Mouse (Mus musculus) limb, embryonic 11.5 days (tissue): ENCODE data around the gene Bub3. TPM values are rescaled to one million over a fixed set of nuclear protein-coding genes. Genes with fewer than 3 reads are reported as not detected.

ENCODE experiments used
- ATAC-seq: fragments of 200-750 bp; cut with Nextera tagmentation; 2 replicates; pipeline ENCODE4 v1.8.0; 2017; ENCODE audit warnings: low read depth; ENCODE audit not compliant: insufficient number of reproducible peaks, low FRiP score, low TSS enrichment
- DNase-seq: peaks from one replicate; pipeline ENCODE4 v3.0.0-alpha.2; 2015; ENCODE audit warnings: low spot score
- H3K27ac ChIP-seq: fragments of 300-500 bp; sonication (generic); replicated peaks from 2 replicates; pipeline ENCODE4 v1.5.1; 2014; ENCODE audit warnings: low read depth, mild to moderate bottlenecking, low read length
- H3K27me3 ChIP-seq: fragments of 300-500 bp; sonication (generic); 2 replicates; pipeline ENCODE4 v1.6.1; 2014; ENCODE audit warnings: mild to moderate bottlenecking, low read length, mixed read lengths; ENCODE audit not compliant: control insufficient read depth, insufficient read depth
- H3K36me3 ChIP-seq: fragments of 300-500 bp; sonication (generic); 2 replicates; pipeline ENCODE4 v1.6.1; 2014; ENCODE audit warnings: mild to moderate bottlenecking, low read length, moderate library complexity, mixed read lengths; ENCODE audit not compliant: control insufficient read depth, insufficient read depth
- H3K4me1 ChIP-seq: fragments of 300-500 bp; sonication (generic); 2 replicates; pipeline ENCODE4 v1.6.1; 2014; ENCODE audit warnings: low read length, mixed read lengths; ENCODE audit not compliant: control insufficient read depth, insufficient read depth
- H3K4me2 ChIP-seq: fragments of 300-500 bp; sonication (generic); 2 replicates; pipeline ENCODE4 v1.6.1; 2014; ENCODE audit warnings: low read depth, mild to moderate bottlenecking, moderate library complexity; ENCODE audit not compliant: severe bottlenecking
- H3K4me3 ChIP-seq: fragments of 300-500 bp; sonication (generic); 2 replicates; pipeline ENCODE4 v1.5.1; 2014; ENCODE audit warnings: low read depth, low read length
- H3K9ac ChIP-seq: fragments of 300-500 bp; sonication (generic); 2 replicates; pipeline ENCODE4 v1.6.1; 2014; ENCODE audit warnings: mild to moderate bottlenecking, low read length
- H3K9me3 ChIP-seq: fragments of 300-500 bp; sonication (generic); 2 replicates; pipeline ENCODE4 v1.6.1; 2016; ENCODE audit warnings: low read length; ENCODE audit not compliant: control insufficient read depth
- WGBS: fragments of 180-500 bp; shearing (Covaris S2); extraction: QIAGEN DNeasy Blood & Tissue Kit; methylation state at CpG from one replicate; pipeline ENCODE4 v1.1.7; 2014; 5-methylcytosine and 5-hydroxymethylcytosine counted together
- polyA plus RNA-seq: library from polyadenylated mRNA; unstranded; fragments of >200 nt; fragmentation: Nextera tagmentation; extraction: Ambion mirVana; gene quantifications from 2 replicates; pipeline ENCODE4 v1.2.1, GENCODE M21; 2014

Gene Bub3
- polyA plus RNA-seq, 1 experiment from 2014 or later: 296 TPM

GRCm38 (mm10) chr7:131554341-131555180 lies 5.5 kb upstream of the Bub3 start:
- Histone ChIP-seq H3K27ac (no peak overlapping the region), H3K4me3 (peak overlapping the region; percentile 29), H3K9me3 (no peaks in the 10 kb centered on the region), H3K4me2 (peak overlapping the region; percentile 46), H3K4me1 (peaks cover 14% of the 10 kb centered on the region), H3K27me3 (peaks cover 84% of the 10 kb centered on the region), H3K9ac (no peak overlapping the region), H3K36me3 (no peaks in the 10 kb centered on the region)
- ATAC-seq (no peak; the same call in 1 of the 2 replicates), DNase-seq (peak; percentile 60)
- under 1% methylated on average over 43 of the region's 45 CpGs for WGBS

DNA sequence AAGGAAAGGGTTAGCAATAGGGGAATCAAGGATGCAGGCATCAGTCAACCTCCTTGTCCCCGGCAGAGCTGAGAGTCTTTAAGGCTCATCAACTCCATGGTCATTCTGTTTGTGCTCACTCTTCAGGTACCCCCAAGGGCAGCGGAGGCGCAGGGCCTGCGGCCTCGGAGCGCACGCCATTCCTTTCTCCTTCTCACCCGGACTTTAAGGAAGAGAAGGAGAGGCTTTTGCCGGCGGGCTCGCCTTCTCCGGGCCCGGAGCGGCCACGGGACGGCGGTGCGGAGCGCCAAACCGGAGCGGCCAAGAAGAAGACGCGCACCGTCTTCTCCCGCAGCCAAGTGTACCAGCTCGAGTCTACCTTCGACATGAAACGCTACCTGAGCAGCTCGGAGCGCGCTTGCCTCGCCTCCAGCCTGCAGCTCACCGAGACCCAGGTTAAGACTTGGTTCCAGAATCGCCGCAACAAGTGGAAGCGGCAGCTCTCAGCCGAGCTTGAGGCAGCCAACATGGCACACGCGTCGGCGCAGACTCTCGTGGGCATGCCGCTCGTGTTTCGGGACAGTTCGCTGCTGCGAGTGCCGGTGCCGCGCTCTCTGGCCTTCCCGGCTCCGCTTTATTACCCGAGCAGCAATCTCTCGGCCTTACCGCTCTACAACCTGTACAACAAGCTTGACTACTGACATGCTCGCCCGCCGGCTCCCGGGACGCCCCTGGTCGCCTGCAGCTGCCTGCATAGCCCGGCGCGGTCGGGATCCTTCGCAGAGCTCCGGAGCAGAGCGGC lies 4.5 kb upstream of the Bub3 start:
- peaks cover 75% of the 10 kb centered on the region for H3K27me3 ChIP-seq
- H3K36me3 ChIP-seq: no peaks in the 10 kb centered on the region
- ATAC-seq (no peak), DNase-seq (peak; percentile 76)
- H3K9me3 ChIP-seq: no peaks in the 10 kb centered on the region
- H3K4me2 ChIP-seq: peak overlapping the region; percentile 26; the same call in 1 of the 2 replicates
- no peak overlapping the region for H3K27ac ChIP-seq
- H3K4me3 ChIP-seq: no peak overlapping the region; the same call in 1 of the 2 replicates
- 1% methylated on average over 68 of the region's 68 CpGs for WGBS
- H3K9ac ChIP-seq: no peak overlapping the region
- H3K4me1 ChIP-seq: peaks cover 14% of the 10 kb centered on the region

DNA sequence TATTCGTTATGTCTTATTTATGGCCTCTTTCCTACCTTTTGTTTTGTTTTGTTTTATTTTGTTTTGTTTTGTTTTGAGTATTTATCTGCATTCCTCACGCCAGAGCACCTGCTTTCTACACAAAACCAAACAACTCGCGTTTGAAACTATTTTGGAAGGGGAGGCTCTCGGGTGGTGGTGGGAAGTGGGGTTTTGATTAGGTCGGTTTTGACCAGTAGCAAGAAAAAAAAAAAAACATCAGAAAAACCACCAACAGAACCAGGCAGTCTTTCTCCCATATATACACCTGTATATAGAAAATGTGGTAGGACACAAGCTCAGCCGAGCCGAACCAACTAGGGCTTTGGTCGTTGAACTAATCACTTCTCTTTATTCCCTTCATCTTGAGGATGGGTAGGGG lies 3.9 kb upstream of the Bub3 start:
- DNase-seq (no peak), ATAC-seq (no peak)
- no peak overlapping the region; the same call in 1 of the 2 replicates for H3K4me2 ChIP-seq
- no peaks in the 10 kb centered on the region for H3K36me3 ChIP-seq
- no peaks in the 10 kb centered on the region for H3K9me3 ChIP-seq
- H3K9ac ChIP-seq: no peak overlapping the region
- peaks cover 68% of the 10 kb centered on the region for H3K27me3 ChIP-seq
- H3K27ac ChIP-seq: no peak overlapping the region
- H3K4me3 ChIP-seq: no peak overlapping the region
- peaks cover 14% of the 10 kb centered on the region for H3K4me1 ChIP-seq
- WGBS: under 1% methylated on average over 9 of the region's 9 CpGs

DNA sequence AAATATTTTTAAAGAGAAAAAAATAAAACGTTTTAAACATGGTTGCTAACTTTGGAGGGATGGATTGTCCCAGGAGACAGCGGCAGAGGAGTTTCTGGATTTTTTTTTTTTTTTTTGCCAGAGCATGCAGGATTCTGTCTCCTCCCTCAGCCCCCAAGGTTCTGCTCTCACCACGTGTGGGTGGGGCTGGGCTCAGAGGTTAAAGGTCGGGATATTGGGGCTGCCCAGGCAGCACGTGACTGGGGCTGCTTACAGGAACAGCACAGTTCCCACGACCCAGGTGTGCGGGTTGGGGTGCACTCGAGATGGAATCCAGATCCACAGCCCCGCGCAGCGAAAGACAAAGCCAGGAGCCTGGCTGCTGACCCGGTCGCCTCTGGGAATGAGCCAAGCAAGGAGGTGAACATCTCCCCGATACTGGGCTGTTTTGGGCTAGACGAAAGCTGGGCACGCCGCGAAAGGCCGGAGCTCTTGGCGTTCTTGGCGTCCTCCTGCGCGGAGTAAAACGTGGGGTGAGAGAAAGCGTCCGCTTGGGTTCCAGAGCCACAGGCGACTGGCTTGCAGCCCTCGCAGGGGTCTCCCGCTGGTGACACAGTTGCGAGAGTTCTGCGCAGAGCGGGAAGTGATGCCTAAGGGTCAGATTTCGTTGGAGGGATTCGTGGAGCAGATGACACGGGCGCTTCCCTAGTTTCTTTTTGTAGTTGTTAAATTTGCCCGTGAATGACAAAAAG lies 3.3 kb upstream of the Bub3 start:
- Histone ChIP-seq H3K27ac (no peak overlapping the region), H3K9me3 (no peaks in the 10 kb centered on the region), H3K36me3 (no peaks in the 10 kb centered on the region), H3K4me2 (peak overlapping the region; percentile 24; the same call in 1 of the 2 replicates), H3K27me3 (peaks cover 62% of the 10 kb centered on the region), H3K4me3 (no peak overlapping the region; the same call in 1 of the 2 replicates), H3K9ac (no peak overlapping the region), H3K4me1 (peaks cover 14% of the 10 kb centered on the region)
- ATAC-seq (no peak), DNase-seq (peak; percentile 72)
- under 1% methylated on average over 37 of the region's 37 CpGs for WGBS

GRCm38 (mm10) chr7:131557751-131558150 lies 2.3 kb upstream of the Bub3 start:
- Histone ChIP-seq H3K9me3 (no peaks in the 10 kb centered on the region), H3K4me3 (no peak overlapping the region), H3K27ac (no peak overlapping the region), H3K27me3 (peaks cover 53% of the 10 kb centered on the region), H3K4me1 (peaks cover 14% of the 10 kb centered on the region), H3K4me2 (no peak overlapping the region), H3K9ac (no peak overlapping the region), H3K36me3 (peaks cover 5% of the 10 kb centered on the region; the same call in 1 of the 2 replicates)
- DNase-seq: no peak
- WGBS: 38% methylated on average over 2 of the region's 2 CpGs
- no peak for ATAC-seq

DNA sequence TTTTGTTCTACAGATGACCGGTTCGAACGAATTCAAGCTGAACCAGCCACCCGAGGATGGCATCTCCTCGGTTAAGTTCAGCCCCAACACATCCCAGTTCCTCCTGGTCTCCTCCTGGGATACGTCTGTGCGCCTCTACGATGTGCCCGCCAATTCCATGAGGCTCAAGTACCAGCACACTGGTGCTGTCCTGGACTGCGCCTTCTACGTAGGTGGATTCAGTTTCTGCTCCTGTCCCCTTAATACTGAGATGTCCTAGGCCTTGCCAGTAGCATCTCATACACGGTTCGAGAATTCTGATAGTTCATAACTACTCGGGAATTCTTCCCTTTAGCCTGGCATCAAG lies 648 bp downstream of the Bub3 start:
- H3K27ac ChIP-seq: peak overlapping the region; percentile 75; the same call in 1 of the 2 replicates
- ATAC-seq: peak; percentile 48; the same call in 1 of the 2 replicates
- DNase-seq: no peak
- WGBS: under 1% methylated on average over 14 of the region's 14 CpGs
- peaks cover 6% of the 10 kb centered on the region for H3K4me1 ChIP-seq
- H3K9me3 ChIP-seq: no peaks in the 10 kb centered on the region
- H3K27me3 ChIP-seq: peaks cover 25% of the 10 kb centered on the region
- peak overlapping the region; percentile 73 for H3K4me3 ChIP-seq
- H3K4me2 ChIP-seq: peak overlapping the region; percentile 62
- peak overlapping the region; percentile 94 for H3K9ac ChIP-seq
- peaks cover 7% of the 10 kb centered on the region; the same call in 1 of the 2 replicates for H3K36me3 ChIP-seq

- 78% methylated on average over 6 of the region's 6 CpGs for WGBS
- H3K27ac ChIP-seq: no peak overlapping the region
- H3K4me2 ChIP-seq: no peak overlapping the region
- ATAC-seq (no peak), DNase-seq (no peak)
- no peaks in the 10 kb centered on the region for H3K4me1 ChIP-seq
- H3K36me3 ChIP-seq: peaks cover 11% of the 10 kb centered on the region
- no peaks in the 10 kb centered on the region for H3K27me3 ChIP-seq
- H3K4me3 ChIP-seq: no peak overlapping the region
- no peaks in the 10 kb centered on the region for H3K9me3 ChIP-seq
- H3K9ac ChIP-seq: no peak overlapping the region
These were observed 15.2 kb downstream of the Bub3 start for GRCm38 (mm10) chr7:131575246-131575645.

- Histone ChIP-seq H3K9ac (no peak overlapping the region), H3K4me3 (no peak overlapping the region), H3K27me3 (no peaks in the 10 kb centered on the region), H3K4me1 (no peaks in the 10 kb centered on the region), H3K4me2 (no peak overlapping the region), H3K27ac (no peak overlapping the region), H3K36me3 (no peaks in the 10 kb centered on the region), H3K9me3 (no peaks in the 10 kb centered on the region)
- ATAC-seq (no peak), DNase-seq (no peak)
- 61% methylated on average over 9 of the region's 9 CpGs for WGBS
These were observed 22.2 kb downstream of the Bub3 start for GRCm38 (mm10) chr7:131582178-131582577.
